Mouse (Mus musculus): ENCODE data around the gene Ube2b. TPM values are rescaled to one million over a fixed set of nuclear protein-coding genes. Genes with fewer than 3 reads are reported as not detected.
A peak's percentile ranks its signal among the peaks of the same experiment; 100 is the strongest.

Ube2b gene
- polyA plus RNA-seq, 2 experiments from 2014 or later, result 197 to 249 TPM

DNA sequence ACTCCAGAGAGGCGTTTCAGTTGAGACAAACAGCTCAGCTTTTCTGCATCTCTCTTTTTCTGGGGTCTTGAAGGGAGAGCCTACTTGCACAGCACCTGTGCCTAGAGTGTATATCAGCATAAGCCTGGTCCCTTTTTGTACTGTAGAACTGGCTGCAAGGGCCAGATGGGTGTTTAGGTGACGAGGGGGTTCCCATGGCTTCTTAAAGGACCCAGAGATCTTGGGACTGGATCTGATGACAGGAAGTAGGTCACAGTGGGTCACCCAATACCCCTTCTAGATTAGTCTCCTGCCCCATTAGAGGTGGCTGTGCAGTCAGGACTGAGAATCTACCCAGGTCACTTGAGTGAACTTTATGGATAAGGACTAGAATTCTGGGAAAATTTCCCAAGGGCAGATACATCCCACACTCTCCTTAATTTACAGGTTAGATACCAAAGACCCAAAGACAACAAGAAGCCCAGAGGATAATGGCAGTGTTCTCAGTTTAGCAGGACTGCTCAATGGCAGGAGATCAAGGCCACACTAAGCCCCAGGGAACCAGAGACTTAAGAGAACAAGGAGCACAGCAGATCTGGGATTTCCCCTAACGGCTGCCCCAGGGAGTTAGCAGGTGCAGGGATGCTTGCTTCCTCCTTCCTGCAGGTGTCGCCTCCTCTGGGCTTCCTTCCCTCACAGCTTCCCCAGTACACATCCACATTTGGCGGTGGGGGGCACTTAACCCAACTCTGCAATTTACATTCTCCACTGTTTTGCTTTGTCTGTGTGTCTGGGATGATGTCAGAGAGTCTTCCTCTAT is 64.7 kb downstream of the Ube2b start:
- ATAC-seq, result peak; percentile 48

Other genes with a start within 250 kb of the Ube2b start
- gene Sec24a, start 237.1 kb downstream of the Ube2b start, polyA plus RNA-seq (2017; shearing (Covaris generic)), result 10 to 100 TPM; 18.2 to 27.0 TPM
- 100 to 1,000 TPM; 128 to 129 TPM for gene Sar1b, start 237.1 kb downstream of the Ube2b start, polyA plus RNA-seq (2017; shearing (Covaris generic))
- gene Jade2, start 143.1 kb downstream of the Ube2b start, polyA plus RNA-seq (2017; shearing (Covaris generic)), result 10 to 100 TPM; 19.9 to 27.8 TPM
- 100 to 1,000 TPM in 1 of 2 experiments, 10 to 100 TPM in 1; 92.5 to 116 TPM for gene Cdkn2aipnl, start 33.1 kb downstream of the Ube2b start, polyA plus RNA-seq (2017; shearing (Covaris generic))
- 1 to 10 TPM; 2.7 to 5.3 TPM for gene Cdkl3, start 3.5 kb upstream of the Ube2b start, polyA plus RNA-seq (2017; shearing (Covaris generic))
- 10 to 100 TPM in 1 of 2 experiments, 1 to 10 TPM in 1; 9.5 to 14.3 TPM for gene Ppp2ca, start 97.9 kb upstream of the Ube2b start, polyA plus RNA-seq (2017; shearing (Covaris generic))
- gene Olfr1373, start 144.8 kb upstream of the Ube2b start, polyA plus RNA-seq (2017; shearing (Covaris generic)), result not detected
- not detected for gene Olfr1371, start 213.2 kb upstream of the Ube2b start, polyA plus RNA-seq (2017; shearing (Covaris generic))
- 100 to 1,000 TPM; 212 to 326 TPM for gene Skp1a, start 231.2 kb upstream of the Ube2b start, polyA plus RNA-seq (2017; shearing (Covaris generic))